11 mouse cellular contexts compared by ENCODE assay signal in genomic region chr17:27154256-27154655, GRCm38 (mm10). TPM values are rescaled to one million over a fixed set of nuclear protein-coding genes. Genes with fewer than 3 reads are reported as not detected.
DNase-seq lines count a peak whose midpoint lies in the region; ATAC-seq and TF ChIP-seq lines count a peak whose summit lies in the region.
"Had no signal": no experiment of that assay in that cellular context is flagged by ENCODE, and none has a peak within 500 bp of the region (broad histone marks: within the 10 kb centered on the region; RNA-seq: fewer than 3 reads in every experiment).

No protein-coding gene starts in this region.

- 89% methylated on average over 14 of the region's 14 CpGs for WGBS in heart, embryonic 10.5 days
- WGBS in midbrain, embryonic 11.5 days: 92% methylated on average over 14 of the region's 14 CpGs

- intact Hi-C loops in gastrocnemius, adult 2 months (cut with DNase I): loop anchor here (1.0 kb wide), 1 partner anchor 13 kb away; the partner anchor contains the start of gene Ip6k3

- no peaks in the 10 kb centered on the region for H3K36me3 ChIP-seq in heart, embryonic 10.5 days
- H3K36me3 ChIP-seq in midbrain, embryonic 11.5 days (ENCODE audit: control insufficient read depth, insufficient read depth, low read length): no peaks in the 10 kb centered on the region
- H3K36me3 ChIP-seq: neural tube, embryonic 13.5 days had no signal

- DNase-seq in heart, adult 18-20 months: peak; percentile 71 to 82
- no peak for DNase-seq in heart, embryonic 10.5 days (ENCODE audit: low spot score)
- peak; percentile 91 for DNase-seq in brain, adult 2 months (ENCODE audit: low read depth, low spot score)
- peak; percentile 92 for DNase-seq in gastrocnemius, adult 2 months
- peak; percentile 73 for DNase-seq in layer of hippocampus, adult 9-11 months
- no peak for DNase-seq in adrenal gland, adult 8-10 months
- DNase-seq in midbrain, embryonic 11.5 days (ENCODE audit: low spot score, missing footprints): no peak
- no peak for DNase-seq in urinary bladder, postnatal 36 days (ENCODE audit: low spot score in 2 of 2)

- H3K9ac ChIP-seq in midbrain, embryonic 11.5 days (ENCODE audit: low read length): no peak overlapping the region
- H3K9ac ChIP-seq: neural tube, embryonic 13.5 days had no signal

- no peak for ATAC-seq in midbrain, embryonic 11.5 days (ENCODE audit: low FRiP score)

- H3K27me3 ChIP-seq in heart, embryonic 10.5 days (ENCODE audit: insufficient read depth, poor library complexity, severe bottlenecking): peaks cover 10% of the 10 kb centered on the region; the same call in 1 of the 2 replicates
- no peaks in the 10 kb centered on the region for H3K27me3 ChIP-seq in midbrain, embryonic 11.5 days (ENCODE audit: control insufficient read depth, insufficient read depth, low read length)
- H3K27me3 ChIP-seq: neural tube, embryonic 13.5 days had no signal

- H3K4me2 ChIP-seq in midbrain, embryonic 11.5 days: no peak overlapping the region
- H3K4me2 ChIP-seq: neural tube, embryonic 13.5 days had no signal

- peaks cover 37% of the 10 kb centered on the region for H3K4me1 ChIP-seq in heart, embryonic 10.5 days
- peaks cover 4% of the 10 kb centered on the region; the same call in 1 of the 2 replicates for H3K4me1 ChIP-seq in midbrain, embryonic 11.5 days (ENCODE audit: control insufficient read depth, insufficient read depth, low read length)

- TF ChIP-seq CTCF in gastrocnemius, adult 2 months (IDR thresholded peaks at IDR 0.05): no peak

- H3K9me3 ChIP-seq in heart, embryonic 10.5 days: no peaks in the 10 kb centered on the region
- no peaks in the 10 kb centered on the region for H3K9me3 ChIP-seq in midbrain, embryonic 11.5 days (ENCODE audit: control insufficient read depth, low read length)
- H3K9me3 ChIP-seq: neural tube, embryonic 13.5 days had no signal

- no peak overlapping the region for H3K27ac ChIP-seq in heart, embryonic 10.5 days
- peak overlapping the region; percentile 95 for H3K27ac ChIP-seq in gastrocnemius, adult 2 months
- H3K27ac ChIP-seq in midbrain, embryonic 11.5 days (ENCODE audit: low read depth, low read length): no peak overlapping the region
- H3K27ac ChIP-seq: neural tube, embryonic 13.5 days had no signal

- no peak overlapping the region for H3K4me3 ChIP-seq in heart, embryonic 10.5 days
- H3K4me3 ChIP-seq in gastrocnemius, adult 2 months: peak overlapping the region; percentile 56
- no peak overlapping the region for H3K4me3 ChIP-seq in midbrain, embryonic 11.5 days (ENCODE audit: low read depth, low read length)
- H3K4me3 ChIP-seq: neural tube, embryonic 13.5 days had no signal

RNA-seq across cellular contexts. Expression of gene Ip6k3, which starts 13.3 kb away (rescaled TPM):
- 1 to 10 TPM; 4.3 to 8.0 TPM for total RNA-seq in heart, adult 18-20 months (2021)
- 0.05 and 0.10 TPM in 2 replicates for polyA plus RNA-seq in heart, embryonic 10.5 days (2016; fragmentation: Nextera tagmentation; extraction: Ambion mirVana)
- 10 to 100 TPM; 30.9 to 84.2 TPM for total RNA-seq in gastrocnemius, adult 2 months (2021)
- 1 to 10 TPM in 3 of 4 experiments, under 1 TPM in 1; 0.49 to 1.8 (median 1.3) TPM for total RNA-seq in adrenal gland, adult 8-10 months (2022)
- polyA plus RNA-seq in midbrain, embryonic 11.5 days (2014; fragmentation: Nextera tagmentation; extraction: Ambion mirVana): 0.07 and 0.48 TPM in 2 replicates
- total RNA-seq: hematopoietic stem cell, adult 5-6 weeks; liver, adult 2 months had no signal
- polyA plus RNA-seq: liver, adult 2 months had no signal

RNA-seq across cellular contexts. Expression of gene Uqcc2, which starts 20.5 kb away (rescaled TPM):
- 100 to 1,000 TPM; 307 to 322 TPM for total RNA-seq in heart, adult 18-20 months (2021)
- 393 and 440 TPM in 2 replicates for polyA plus RNA-seq in heart, embryonic 10.5 days (2016; fragmentation: Nextera tagmentation; extraction: Ambion mirVana)
- 100 to 1,000 TPM; 405 to 424 TPM for total RNA-seq in gastrocnemius, adult 2 months (2021)
- total RNA-seq in adrenal gland, adult 8-10 months (2022): 100 to 1,000 TPM; 252 to 380 (median 304) TPM
- polyA plus RNA-seq in midbrain, embryonic 11.5 days (2014; fragmentation: Nextera tagmentation; extraction: Ambion mirVana): 316 and 332 TPM in 2 replicates

RNA-seq across cellular contexts. Expression of gene Lemd2, which starts 50.0 kb away (rescaled TPM):
- total RNA-seq in heart, adult 18-20 months (2021): 10 to 100 TPM; 28.0 to 30.5 TPM
- polyA plus RNA-seq in heart, embryonic 10.5 days (2016; fragmentation: Nextera tagmentation; extraction: Ambion mirVana): 11.1 and 14.4 TPM in 2 replicates
- 10 to 100 TPM; 22.4 to 23.9 TPM for total RNA-seq in gastrocnemius, adult 2 months (2021)
- 10 to 100 TPM; 58.3 to 93.1 (median 76.5) TPM for total RNA-seq in adrenal gland, adult 8-10 months (2022)
- polyA plus RNA-seq in midbrain, embryonic 11.5 days (2014; fragmentation: Nextera tagmentation; extraction: Ambion mirVana): 13.2 and 16.3 TPM in 2 replicates

Comparison
In these comparisons a context has a peak if more than half of its experiments do, and no peak if none do; other contexts are left out.
1. DNase-seq: peak in heart, adult 18-20 months (2 of 2), brain, adult 2 months (single experiment), gastrocnemius, adult 2 months (single experiment) and layer of hippocampus, adult 9-11 months (single experiment); none in heart, embryonic 10.5 days (single experiment), adrenal gland, adult 8-10 months (single experiment), midbrain, embryonic 11.5 days (single experiment) and urinary bladder, postnatal 36 days (0 of 2).